Mouse (Mus musculus): Measurements from ENCODE around the gene Ttc30a1.

GRCm38 (mm10) chr2:75930941-75931340 lies 50.8 kb downstream of the Ttc30a1 start:
- TF ChIP-seq POLR2A (IDR thresholded peaks at IDR 0.05; ENCODE audit: control insufficient read depth, extremely low read depth, insufficient read depth, low read length, poor library complexity) (no peak), CTCF (IDR thresholded peaks at IDR 0.05; ENCODE audit: borderline replicate concordance, control insufficient read depth, extremely low read depth, insufficient read depth, low read length, poor library complexity) (no peak)
